Mouse (Mus musculus) testis, adult 2 months (tissue): ENCODE results near the gene Klb. TPM values are rescaled to one million over a fixed set of nuclear protein-coding genes. Genes with fewer than 3 reads are reported as not detected.
A peak's percentile ranks its signal among the peaks of the same experiment; 100 is the strongest.

ENCODE experiments used
- H3K27ac ChIP-seq: fragments of 200-500 bp; 2 replicates; pipeline ENCODE4 v1.5.1; 2012; ENCODE audit warnings: low read depth, low read length; ENCODE audit not compliant: control insufficient read depth, insufficient read depth
- H3K27me3 ChIP-seq: fragments of 200-500 bp; 2 replicates; pipeline ENCODE4 v1.6.1; 2012; ENCODE audit warnings: mild to moderate bottlenecking, low read length, moderate library complexity; ENCODE audit not compliant: control insufficient read depth, insufficient read depth
- H3K36me3 ChIP-seq: fragments of 200-500 bp; 2 replicates; pipeline ENCODE4 v1.6.1; 2012; ENCODE audit warnings: mild to moderate bottlenecking, low read length; ENCODE audit not compliant: control insufficient read depth, insufficient read depth
- H3K4me1 ChIP-seq: fragments of 200-500 bp; 2 replicates; pipeline ENCODE4 v1.6.1; 2012; ENCODE audit warnings: low read length; ENCODE audit not compliant: control insufficient read depth, insufficient read depth
- H3K4me3 ChIP-seq: fragments of 200-500 bp; 2 replicates; pipeline ENCODE4 v1.5.1; 2012; ENCODE audit warnings: low read depth, mild to moderate bottlenecking, low read length, moderate library complexity, mixed read lengths; ENCODE audit not compliant: control insufficient read depth
- CTCF ChIP-seq: fragments of 200-500 bp; IDR thresholded peaks from 2 replicates; pipeline ENCODE4 v1.5.1; 2012; ENCODE audit warnings: low read depth, mild to moderate bottlenecking, inconsistent platforms, low read length, moderate library complexity; ENCODE audit not compliant: control insufficient read depth, insufficient read depth, insufficient replicate concordance
- POLR2A ChIP-seq: fragments of 200-500 bp; IDR thresholded peaks from 2 replicates; pipeline ENCODE4 v1.6.1; 2012; ENCODE audit warnings: low read depth, mild to moderate bottlenecking, inconsistent platforms, low read length, moderate library complexity; ENCODE audit not compliant: control insufficient read depth
- polyA plus RNA-seq: library from polyadenylated mRNA; depleted of rRNA; stranded (reverse); fragments of >200 nt; gene quantifications from 2 replicates; pipeline ENCODE4 v1.2.3, GENCODE M21; 2012

The Klb gene
- polyA plus RNA-seq, 1 experiment = 0.65 TPM

DNA sequence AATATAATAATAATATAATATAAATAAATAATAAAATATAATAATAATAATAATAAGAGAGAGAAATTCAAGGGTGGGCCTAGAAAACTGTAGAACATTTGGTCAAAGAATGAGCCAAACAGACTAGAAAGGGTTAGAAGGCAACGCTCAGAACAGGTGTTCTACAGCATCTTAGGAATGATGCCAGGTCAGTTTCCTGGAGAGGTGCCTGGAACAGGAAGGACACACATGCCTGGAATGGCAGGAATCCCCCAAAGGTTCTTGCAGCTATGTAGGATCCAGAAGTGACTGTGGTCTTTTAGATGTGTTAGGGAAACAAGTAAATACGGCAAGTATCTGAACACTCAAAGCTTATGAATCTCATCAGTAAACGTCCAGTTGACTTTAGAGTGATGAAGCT is 23.8 kb upstream of the Klb start:
- H3K27me3 ChIP-seq = no peaks in the 10 kb centered on the region
- H3K36me3 ChIP-seq = no peaks in the 10 kb centered on the region
- H3K27ac ChIP-seq = no peak overlapping the region
- no peaks in the 10 kb centered on the region for H3K4me1 ChIP-seq
- no peak overlapping the region for H3K4me3 ChIP-seq
- no peak for TF ChIP-seq CTCF
- TF ChIP-seq POLR2A = no peak

DNA sequence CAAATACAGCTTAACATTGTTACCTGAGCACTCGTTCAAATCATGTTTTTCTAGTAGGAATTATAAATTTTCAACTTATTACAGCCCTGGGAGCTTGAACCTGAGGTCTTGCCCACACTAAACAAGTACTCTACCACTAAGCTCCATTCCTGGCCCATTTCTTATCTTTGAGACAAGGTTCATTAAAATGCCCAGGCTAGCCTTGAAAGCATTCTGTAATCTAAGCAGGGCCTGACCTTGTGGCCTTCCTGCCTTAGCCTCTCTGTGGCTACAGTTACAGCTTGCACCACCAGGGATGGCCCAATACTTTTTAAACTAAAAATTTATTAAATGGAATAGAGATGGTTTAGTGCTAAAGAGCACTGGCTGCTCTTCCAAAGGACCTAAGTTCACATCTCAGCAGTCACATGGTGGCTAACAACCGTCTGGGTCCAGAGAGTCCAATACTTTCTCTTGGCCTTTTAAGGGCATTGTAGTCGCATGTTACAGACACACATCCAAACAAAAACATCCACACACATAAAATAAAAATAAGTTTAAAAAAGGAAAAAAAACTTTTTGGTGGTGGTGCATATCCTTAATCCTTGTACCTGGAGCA is 23.3 kb upstream of the Klb start:
- no peaks in the 10 kb centered on the region for H3K4me1 ChIP-seq
- H3K27ac ChIP-seq = no peak overlapping the region
- no peaks in the 10 kb centered on the region for H3K27me3 ChIP-seq
- H3K36me3 ChIP-seq = no peaks in the 10 kb centered on the region
- H3K4me3 ChIP-seq = no peak overlapping the region
- TF ChIP-seq POLR2A (no peak), CTCF (no peak)

DNA sequence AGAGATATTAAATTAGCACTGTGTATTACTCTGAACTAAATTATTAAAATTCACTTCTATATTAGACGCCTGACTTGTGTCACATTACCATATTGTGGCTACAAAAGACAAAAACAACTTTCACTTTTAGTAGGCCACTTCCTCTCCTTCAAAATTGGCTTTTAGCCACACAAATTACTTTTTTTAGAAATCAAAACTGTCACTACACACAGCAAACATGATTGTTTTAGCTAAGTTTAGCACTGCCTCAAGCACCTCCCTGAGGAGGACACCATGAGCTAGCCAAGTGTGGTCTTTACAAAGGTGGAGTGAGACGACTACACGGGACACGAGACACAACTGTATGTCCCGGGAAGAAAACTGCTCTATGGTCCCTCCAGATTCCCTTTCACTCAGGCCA is 21.9 kb upstream of the Klb start:
- no peak overlapping the region for H3K4me3 ChIP-seq
- H3K36me3 ChIP-seq = no peaks in the 10 kb centered on the region
- TF ChIP-seq POLR2A (no peak), CTCF (no peak)
- no peaks in the 10 kb centered on the region for H3K27me3 ChIP-seq
- no peaks in the 10 kb centered on the region for H3K4me1 ChIP-seq
- H3K27ac ChIP-seq = peak overlapping the region; percentile 39; the same call in 1 of the 2 replicates

DNA sequence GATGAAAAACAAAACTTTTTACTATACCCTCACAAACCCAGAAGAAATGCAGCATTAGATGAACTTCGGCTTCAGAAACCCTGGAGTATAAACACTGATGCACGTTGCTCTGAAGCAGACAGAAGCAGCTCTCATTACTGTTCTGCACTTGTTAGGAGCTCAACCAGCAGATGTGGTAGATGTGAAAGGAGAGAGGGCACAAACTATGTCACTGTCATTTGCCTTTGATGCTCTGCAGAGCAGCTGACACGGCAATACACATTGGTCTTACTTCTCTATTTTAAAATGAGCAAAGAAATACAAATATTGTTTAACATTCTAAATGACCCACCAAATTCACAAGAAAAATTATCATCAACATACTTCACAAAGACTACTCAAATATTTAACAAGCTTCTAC is 18.1 kb upstream of the Klb start:
- Histone ChIP-seq H3K27me3 (no peaks in the 10 kb centered on the region), H3K36me3 (no peaks in the 10 kb centered on the region), H3K27ac (no peak overlapping the region), H3K4me3 (no peak overlapping the region), H3K4me1 (peaks cover 2% of the 10 kb centered on the region)
- no peak for TF ChIP-seq POLR2A
- no peak for TF ChIP-seq CTCF

DNA sequence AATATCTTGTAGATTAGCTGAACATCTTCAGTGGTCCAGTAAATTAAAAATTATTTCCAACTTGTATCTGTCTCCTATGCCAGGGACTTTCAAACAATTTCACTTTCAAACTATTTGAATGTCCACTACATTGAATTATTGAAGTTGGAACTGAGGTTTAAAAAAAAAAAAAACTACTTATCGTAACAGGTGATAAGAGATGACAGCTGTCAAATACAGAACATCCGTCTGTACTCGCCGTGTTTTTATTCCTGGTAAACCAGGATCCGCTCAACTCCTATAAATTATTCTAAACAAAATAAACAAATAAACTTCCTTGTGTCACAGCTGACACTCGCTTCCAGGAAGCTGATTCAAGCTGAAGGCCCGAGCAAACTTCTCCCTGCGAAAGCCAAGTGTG is 13.3 kb upstream of the Klb start:
- TF ChIP-seq CTCF (no peak), POLR2A (no peak)
- H3K4me3 ChIP-seq = peak overlapping the region; percentile 97
- H3K27me3 ChIP-seq = no peaks in the 10 kb centered on the region
- peak overlapping the region; percentile 73 for H3K27ac ChIP-seq
- H3K4me1 ChIP-seq = peaks cover 2% of the 10 kb centered on the region
- H3K36me3 ChIP-seq = no peaks in the 10 kb centered on the region

DNA sequence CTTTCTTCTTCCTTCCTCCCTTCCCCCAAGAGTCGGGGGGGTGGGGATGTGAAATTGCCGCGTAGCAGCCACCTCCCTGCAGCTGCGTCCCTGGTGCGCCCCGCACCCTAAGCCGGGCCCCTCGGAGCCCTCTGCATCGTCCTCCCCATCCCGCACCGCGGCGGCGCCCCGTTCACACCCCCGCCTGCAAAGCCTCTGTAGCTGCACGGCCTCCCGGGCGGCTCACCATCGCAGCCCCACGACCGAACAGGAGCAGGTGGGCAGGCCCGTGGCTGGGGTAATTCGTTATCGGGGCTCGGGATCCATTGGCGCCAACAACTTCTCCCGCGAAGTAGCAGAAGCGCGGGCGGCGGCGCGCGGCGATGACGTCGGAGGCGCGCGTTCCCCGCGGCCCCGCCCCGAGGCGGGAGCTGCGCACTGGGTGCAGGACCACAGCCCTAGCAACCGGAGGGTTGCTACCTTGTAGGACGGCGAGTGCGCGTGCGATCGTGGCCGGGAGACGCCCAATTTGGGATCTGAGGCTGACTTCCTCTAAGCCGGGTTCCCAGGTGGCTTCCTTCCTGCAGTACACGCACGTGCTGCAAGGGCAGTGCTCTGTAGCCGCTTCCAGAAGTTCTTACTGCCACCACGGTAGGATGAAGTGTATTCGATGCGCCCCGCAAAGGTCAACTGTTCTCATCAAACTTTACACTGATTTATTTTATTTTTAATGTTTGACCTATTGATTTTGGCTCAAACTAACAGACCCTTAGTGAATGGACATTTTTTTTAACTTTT is 12.6 kb upstream of the Klb start, which contains the start of gene Rfc1:
Gene Rfc1, minus strand, starts transcription at position 373 of the 777 bp plus-strand sequence.
- H3K4me3 ChIP-seq = peak within 1 kb of the TSS; percentile 97
- H3K36me3 ChIP-seq = no peaks in the 10 kb centered on the region
- H3K4me1 ChIP-seq = peaks cover 2% of the 10 kb centered on the region
- TF ChIP-seq CTCF (0 out of 2 replicates have a peak, but pooled peaks have one; percentile 2), POLR2A (peak; percentile 73)
- peak within 1 kb of the TSS; percentile 81 for H3K27ac ChIP-seq
- H3K27me3 ChIP-seq = no peaks in the 10 kb centered on the region

DNA sequence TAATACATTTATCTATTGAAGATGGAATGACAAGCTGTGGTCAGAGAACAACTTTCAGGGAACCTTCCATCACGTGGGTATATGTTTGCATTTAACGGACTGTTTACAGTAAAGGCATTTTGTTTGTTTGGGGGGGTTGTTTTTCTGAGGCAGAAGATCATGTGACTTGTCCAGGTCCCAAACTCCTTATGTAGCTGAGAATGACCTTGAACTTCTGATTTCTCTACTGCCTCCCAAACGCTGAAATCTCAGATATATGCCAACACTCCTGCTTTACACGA is 12.1 kb upstream of the Klb start:
- Histone ChIP-seq H3K36me3 (no peaks in the 10 kb centered on the region), H3K4me3 (peak overlapping the region; percentile 77), H3K4me1 (peaks cover 2% of the 10 kb centered on the region), H3K27me3 (no peaks in the 10 kb centered on the region), H3K27ac (peak overlapping the region; percentile 36)
- no peak for TF ChIP-seq POLR2A
- TF ChIP-seq CTCF = no peak
